Mouse (Mus musculus) liver, adult 2 months (tissue): ENCODE measurements around the gene Zfp422.

Source experiments
- CTCF ChIP-seq: fragments of 200-500 bp; IDR thresholded peaks from 2 replicates; pipeline ENCODE4 v1.5.1; 2011; ENCODE audit warnings: low read depth, low read length, control low read depth
- POLR2A ChIP-seq: fragments of 200-500 bp; IDR thresholded peaks from 2 replicates; pipeline ENCODE4 v1.6.1; 2011; ENCODE audit warnings: low read length, control low read depth; ENCODE audit not compliant: insufficient read depth; ENCODE audit errors: extremely low read depth

GRCm38 (mm10) chr6:116647763-116648162 is 19.0 kb upstream of the Zfp422 start:
- TF ChIP-seq CTCF (no peak), POLR2A (no peak)
